Mouse (Mus musculus) MEL (cell line): ENCODE measurements around the gene Arhgef17. TPM values are rescaled to one million over a fixed set of nuclear protein-coding genes. Genes with fewer than 3 reads are reported as not detected.

Experiments used
- DNase-seq: peaks from one replicate; pipeline ENCODE4 v3.0.0; 2011; ENCODE audit warnings: low read depth, low spot score
- H3K27ac ChIP-seq: 2 replicates; pipeline ENCODE4 v1.5.1; 2012; ENCODE audit warnings: low read depth, mild to moderate bottlenecking, control low read depth, low read length, moderate library complexity; ENCODE audit not compliant: control insufficient read depth
- H3K27me3 ChIP-seq, 2 experiments: fragments of 150-350 bp in 1 of 2; sonication (generic) in 1 of 2; 2 replicates each; pipeline ENCODE4 v1.6.1; 2012; ENCODE audit warnings: low read length in 2 of 2, mild to moderate bottlenecking in 2 of 2, improper control_type of control experiment in 1 of 2, moderate library complexity in 1 of 2; ENCODE audit not compliant: insufficient read depth in 2 of 2, control insufficient read depth in 1 of 2
- H3K36me3 ChIP-seq, 2 experiments: 2 replicates each; pipeline ENCODE4 v1.6.1; 2012 to 2014; ENCODE audit warnings: low read length in 2 of 2, improper control_type of control experiment in 1 of 2, inconsistent platforms in 1 of 2, mild to moderate bottlenecking in 1 of 2; ENCODE audit not compliant: insufficient read depth in 2 of 2, control insufficient read depth in 1 of 2
- H3K4me1 ChIP-seq, 2 experiments: fragments of 150-350 bp in 1 of 2; sonication (generic) in 1 of 2; 2 replicates each; pipeline ENCODE4 v1.6.1; 2012; ENCODE audit warnings: low read length in 2 of 2, improper control_type of control experiment in 1 of 2, mild to moderate bottlenecking in 1 of 2; ENCODE audit not compliant: insufficient read depth in 2 of 2, control insufficient read depth in 1 of 2
- H3K4me3 ChIP-seq, 2 experiments: fragments of 150-350 bp in 1 of 2; sonication (generic) in 1 of 2; 2 replicates each; pipeline ENCODE4 v1.5.1; 2012; ENCODE audit warnings: low read depth in 2 of 2, low read length in 2 of 2, mild to moderate bottlenecking in 2 of 2, moderate library complexity in 2 of 2, control low read depth in 1 of 2, improper control_type of control experiment in 1 of 2; ENCODE audit not compliant: control insufficient read depth in 1 of 2, insufficient read depth in 1 of 2
- H3K79me2 ChIP-seq: 2 replicates; pipeline ENCODE4 v1.6.1; 2012; ENCODE audit warnings: mild to moderate bottlenecking, low read length, moderate library complexity; ENCODE audit not compliant: control insufficient read depth, poor library complexity, insufficient read depth
- H3K9ac ChIP-seq: 2 replicates; pipeline ENCODE4 v1.6.1; 2012; ENCODE audit warnings: low read depth, mild to moderate bottlenecking, control low read depth, low read length, moderate library complexity; ENCODE audit not compliant: control insufficient read depth, poor library complexity, severe bottlenecking
- H3K9me3 ChIP-seq: fragments of 150-350 bp; sonication (generic); replicated peaks from 2 replicates; pipeline ENCODE4 v1.6.1; 2012; ENCODE audit warnings: mild to moderate bottlenecking, low read length, improper control_type of control experiment, moderate library complexity; ENCODE audit not compliant: insufficient read depth
- ELF1 ChIP-seq: IDR thresholded peaks from 2 replicates; pipeline ENCODE4 v1.6.1; 2014; ENCODE audit warnings: low read depth, mild to moderate bottlenecking, inconsistent platforms, low read length, improper control_type of control experiment, moderate library complexity
- EP300 ChIP-seq, 2 experiments: IDR thresholded peaks; 2 replicates each; pipeline ENCODE4 v1.6.1; 2011; ENCODE audit warnings: improper control_type of control experiment in 2 of 2, low read length in 2 of 2, low read depth in 1 of 2, mild to moderate bottlenecking in 1 of 2
- ETS1 ChIP-seq: IDR thresholded peaks from 2 replicates; pipeline ENCODE4 v1.6.1; 2012; ENCODE audit warnings: low read depth, mild to moderate bottlenecking, inconsistent platforms, low read length, improper control_type of control experiment, moderate library complexity
- GABPA ChIP-seq: IDR thresholded peaks from 2 replicates; pipeline ENCODE4 v1.6.1; 2012; ENCODE audit warnings: low read depth, mild to moderate bottlenecking, inconsistent platforms, low read length, improper control_type of control experiment, moderate library complexity
- GATA1 ChIP-seq: IDR thresholded peaks from 2 replicates; pipeline ENCODE4 v1.6.1; 2011; ENCODE audit warnings: low read depth, low read length, improper control_type of control experiment
- JUND ChIP-seq: IDR thresholded peaks from 2 replicates; pipeline ENCODE4 v1.6.1; 2011; ENCODE audit warnings: low read depth, mild to moderate bottlenecking, improper control_type of control experiment, low read length
- MAFK ChIP-seq: IDR thresholded peaks from 2 replicates; pipeline ENCODE4 v1.6.1; 2011; ENCODE audit warnings: low read depth, mild to moderate bottlenecking, low read length, improper control_type of control experiment, borderline replicate concordance
- MAZ ChIP-seq: IDR thresholded peaks from 2 replicates; pipeline ENCODE4 v1.6.1; 2012; ENCODE audit warnings: low read depth, mild to moderate bottlenecking, inconsistent platforms, low read length, improper control_type of control experiment
- MXI1 ChIP-seq: IDR thresholded peaks from 2 replicates; pipeline ENCODE4 v1.6.1; 2011; ENCODE audit warnings: mild to moderate bottlenecking, low read depth, low read length, improper control_type of control experiment
- MYB ChIP-seq: IDR thresholded peaks from 2 replicates; pipeline ENCODE4 v1.6.1; 2011; ENCODE audit warnings: mild to moderate bottlenecking, low read depth, low read length, improper control_type of control experiment
- NRF1 ChIP-seq: IDR thresholded peaks from 2 replicates; pipeline ENCODE4 v1.6.1; 2014; ENCODE audit warnings: low read depth, mild to moderate bottlenecking, inconsistent platforms, low read length, improper control_type of control experiment, moderate library complexity; ENCODE audit not compliant: poor library complexity, insufficient read depth, severe bottlenecking
- POLR2A ChIP-seq, 2 experiments: IDR thresholded peaks; 2 replicates each; pipeline ENCODE4 v1.6.1; 2011 to 2012; ENCODE audit warnings: low read length in 2 of 2, mild to moderate bottlenecking in 2 of 2, control low read depth in 1 of 2, improper control_type of control experiment in 1 of 2, low read depth in 1 of 2, moderate library complexity in 1 of 2; ENCODE audit not compliant: control insufficient read depth in 1 of 2, insufficient read depth in 1 of 2, poor library complexity in 1 of 2
- POLR2AphosphoS2 ChIP-seq: IDR thresholded peaks from 2 replicates; pipeline ENCODE4 v1.6.1; 2011; ENCODE audit warnings: low read length, improper control_type of control experiment
- TAL1 ChIP-seq: IDR thresholded peaks from 2 replicates; pipeline ENCODE4 v1.6.1; 2012; ENCODE audit warnings: mild to moderate bottlenecking, inconsistent platforms, low read length, moderate library complexity, mixed read lengths
- TCF12 ChIP-seq: IDR thresholded peaks from 2 replicates; pipeline ENCODE4 v1.6.1; 2014; ENCODE audit warnings: low read depth, mild to moderate bottlenecking, inconsistent platforms, low read length, improper control_type of control experiment, moderate library complexity
- UBTF ChIP-seq: IDR thresholded peaks from 2 replicates; pipeline ENCODE4 v1.6.1; 2012; ENCODE audit warnings: low read depth, mild to moderate bottlenecking, inconsistent platforms, low read length, improper control_type of control experiment, moderate library complexity, borderline replicate concordance; ENCODE audit not compliant: insufficient read depth
- ZKSCAN1 ChIP-seq: IDR thresholded peaks from 2 replicates; pipeline ENCODE4 v1.6.1; 2012; ENCODE audit warnings: low read depth, mild to moderate bottlenecking, inconsistent platforms, low read length, improper control_type of control experiment, moderate library complexity
- ZNF384 ChIP-seq: IDR thresholded peaks from 2 replicates; pipeline ENCODE4 v1.6.1; 2012; ENCODE audit warnings: low read depth, mild to moderate bottlenecking, inconsistent platforms, low read length, improper control_type of control experiment
- polyA plus RNA-seq, 2 experiments: library from polyadenylated mRNA; stranded (reverse) in 1 of 2; unstranded in 1 of 2; fragments of >175 nt in 1 of 2; fragments of >200 nt in 1 of 2; gene quantifications; 2 replicates each; pipeline versions ENCODE4 v1.2.1 to v1.2.4; 2012; ENCODE audit warnings: low replicate concordance in 2 of 2, low read depth in 1 of 2; ENCODE audit not compliant: insufficient read length in 2 of 2, insufficient read depth in 1 of 2, missing spikeins in 1 of 2
- total RNA-seq: library from RNA; depleted of rRNA; stranded (reverse); fragments of 300-350 nt; gene quantifications from 2 replicates; pipeline ENCODE4 v1.2.3, GENCODE M21; 2012

Arhgef17 gene
- total and polyA plus RNA-seq, 3 experiments = under 0.01 TPM; not detected in 2

DNA sequence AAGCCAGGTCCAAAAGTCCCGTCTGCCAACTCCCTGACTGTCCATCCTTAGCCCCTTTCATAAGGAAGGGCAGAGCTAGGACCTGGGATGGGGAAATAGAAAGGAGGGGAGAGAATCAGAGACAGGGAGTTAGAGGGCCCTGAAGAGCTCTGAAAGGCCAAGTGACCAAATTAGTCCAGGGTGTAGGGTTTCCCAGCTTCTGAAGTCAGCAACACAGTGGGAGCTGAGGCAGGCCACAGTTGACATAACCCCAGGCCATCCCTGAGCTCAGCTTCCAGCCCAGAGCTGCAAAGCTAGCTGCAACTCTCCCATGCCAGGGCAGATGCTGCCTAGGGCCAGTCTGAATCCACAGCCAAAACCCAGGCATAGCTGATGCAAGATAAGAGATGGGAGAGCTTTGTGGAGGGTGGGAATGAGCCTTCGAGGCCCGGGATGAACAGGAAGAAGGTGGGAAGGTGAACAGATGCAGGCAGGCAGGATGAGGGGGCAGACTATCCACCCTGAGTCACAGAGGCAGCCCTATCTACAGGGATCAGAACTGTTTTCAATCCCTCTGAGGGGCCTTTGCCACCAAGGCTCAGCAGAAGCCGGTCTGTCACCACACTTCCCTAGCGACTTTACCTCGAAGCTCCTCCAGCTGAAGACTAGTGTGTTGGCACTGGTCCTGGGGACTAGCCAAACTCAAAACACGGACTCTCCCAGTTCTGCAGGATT, 4.5 kb downstream of the Arhgef17 start:
- Histone ChIP-seq H3K27me3 (peaks cover 8 to 15% of the 10 kb centered on the region in 2 experiments), H3K4me1 (no peaks in the 10 kb centered on the region), H3K9me3 (no peaks in the 10 kb centered on the region), H3K4me3 (no peak overlapping the region), H3K36me3 (no peaks in the 10 kb centered on the region), H3K79me2 (no peaks in the 10 kb centered on the region), H3K9ac (no peak overlapping the region), H3K27ac (no peak overlapping the region)
- no peak for TF ChIP-seq ZNF384
- no peak for TF ChIP-seq ZKSCAN1
- no peak for DNase-seq

DNA sequence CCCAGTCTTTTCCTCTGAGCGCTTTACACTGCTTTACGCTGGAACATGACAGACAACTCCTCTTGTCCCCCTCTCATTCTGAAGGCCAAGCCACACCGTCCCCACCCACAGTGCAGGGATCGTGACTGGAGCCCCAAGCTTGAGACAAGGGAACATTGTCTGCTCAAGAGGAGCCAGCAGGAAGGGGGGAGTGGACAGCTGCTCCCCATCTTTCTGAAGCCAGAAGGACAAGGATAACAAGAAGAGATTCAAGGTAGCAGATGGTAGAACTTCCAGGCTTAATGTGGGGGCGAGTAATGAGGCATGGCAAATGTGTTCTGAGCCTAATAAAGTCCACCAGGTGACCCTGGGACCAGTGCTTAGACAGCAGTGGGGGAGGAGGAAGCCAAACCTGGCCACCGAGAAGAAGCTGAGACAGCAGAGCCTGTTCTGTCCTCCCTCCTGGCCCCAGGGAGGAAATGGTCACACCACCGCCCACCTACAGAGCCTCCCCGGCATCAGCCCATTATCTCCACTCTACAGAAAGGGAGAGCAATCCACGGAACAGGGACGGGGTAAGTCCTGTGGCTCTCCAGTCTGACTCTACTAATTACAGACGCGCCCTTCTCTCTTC, 5.5 kb downstream of the Arhgef17 start:
- no peak for TF ChIP-seq GATA1
- no peak for TF ChIP-seq ELF1
- no peak for TF ChIP-seq UBTF
- TF ChIP-seq NRF1 = no peak
- TF ChIP-seq TCF12 = no peak
- no peak for TF ChIP-seq TAL1
- TF ChIP-seq MAZ = no peak
- no peak for TF ChIP-seq GABPA
- TF ChIP-seq EP300 (IDR thresholded peaks at IDR 0.05; ENCODE audit: low read depth in 1 of 2, low read length in 2 of 2) = no peak
- TF ChIP-seq ZKSCAN1 = no peak
- no peak for TF ChIP-seq ETS1
- no peak for TF ChIP-seq POLR2A (IDR thresholded peaks at IDR 0.05; ENCODE audit: control insufficient read depth in 1 of 2, insufficient read depth in 1 of 2, low read depth in 1 of 2, low read length in 2 of 2, poor library complexity in 1 of 2)
- no peak for TF ChIP-seq POLR2AphosphoS2
- no peak for TF ChIP-seq MAFK
- no peak for TF ChIP-seq JUND
- no peak for TF ChIP-seq MXI1
- TF ChIP-seq MYB = no peak
- TF ChIP-seq, all 39 proteins: peak for 0
- no peak for DNase-seq
- Histone ChIP-seq H3K36me3 (no peaks in the 10 kb centered on the region), H3K27me3 (peaks cover 8 to 15% of the 10 kb centered on the region in 2 experiments), H3K9me3 (no peaks in the 10 kb centered on the region), H3K79me2 (no peaks in the 10 kb centered on the region), H3K4me1 (no peaks in the 10 kb centered on the region), H3K27ac (no peak overlapping the region), H3K4me3 (no peak overlapping the region), H3K9ac (no peak overlapping the region)
